Mouse (Mus musculus) megakaryocyte, adult 5-6 weeks (primary cell): ENCODE results near the gene Was. TPM values are rescaled to one million over a fixed set of nuclear protein-coding genes. Genes with fewer than 3 reads are reported as not detected.
A peak's percentile ranks its signal among the peaks of the same experiment; 100 is the strongest.
"Not testable (repeated sequence)": the region's sequence is repeated elsewhere in the genome, so short reads cannot be mapped to it uniquely, and the experiment has no call there.

ENCODE experiments used
- ATAC-seq: 2 replicates; pipeline ENCODE4 v1.8.0; 2016; ENCODE audit warnings: mild to moderate bottlenecking, inconsistent platforms; ENCODE audit not compliant: poor library complexity, severe bottlenecking
- total RNA-seq, 2 experiments: library from RNA; stranded (forward) in 1 of 2; stranded (reverse) in 1 of 2; fragments of 153-499, 151-499 nt in 1 of 2; fragments of 221-1000, 200-1000 nt in 1 of 2; gene quantifications; 2 replicates each; pipeline versions ENCODE4 v1.2.3 to v1.2.4; 2015 to 2017

Was gene
- total RNA-seq (2015) (107 and 116 TPM in 2 replicates), total RNA-seq (2017) (145 and 149 TPM in 2 replicates)

- peak; percentile 98 for ATAC-seq
Observed at GRCm38 (mm10) chrX:8090346-8090953, at the start of gene Was. Was (minus strand) TSS chrX:8090498.

GRCm38 (mm10) chrX:8139480-8139879 lies 49.2 kb upstream of the Was start:
- ATAC-seq, result no peak

GRCm38 (mm10) chrX:8135886-8136285 lies 45.6 kb upstream of the Was start:
- no peak for ATAC-seq

- peak; percentile 92 for ATAC-seq
Observed at GRCm38 (mm10) chrX:8132017-8132976, 42.0 kb upstream of the Was start, which contains the start of gene Wdr13. Wdr13 (minus strand) TSS chrX:8132892.

GRCm38 (mm10) chrX:8131393-8131792 lies 41.1 kb upstream of the Was start:
- ATAC-seq, result no peak

GRCm38 (mm10) chrX:8125235-8125634 lies 34.9 kb upstream of the Was start:
- ATAC-seq, result peak; percentile 38; the same call in 1 of the 2 replicates

GRCm38 (mm10) chrX:8123821-8124470 lies 33.6 kb upstream of the Was start:
- ATAC-seq, result no peak

GRCm38 (mm10) chrX:8117264-8117663 lies 27.0 kb upstream of the Was start:
- ATAC-seq, result no peak

GRCm38 (mm10) chrX:8115275-8115674 lies 25.0 kb upstream of the Was start:
- ATAC-seq, result no peak

- ATAC-seq, result no peak
Observed at GRCm38 (mm10) chrX:8105019-8105418, 14.7 kb upstream of the Was start.

- 0 out of 2 replicates have a peak, but pooled peaks have one; percentile 15 for ATAC-seq
Observed at GRCm38 (mm10) chrX:8102213-8102668, 11.9 kb upstream of the Was start.

GRCm38 (mm10) chrX:8101017-8101416 lies 10.7 kb upstream of the Was start:
- no peak for ATAC-seq

- ATAC-seq, result no peak
Observed at GRCm38 (mm10) chrX:8099435-8099834, 9.1 kb upstream of the Was start.

GRCm38 (mm10) chrX:8096787-8097242 lies 6.5 kb upstream of the Was start:
- peak; percentile 98 for ATAC-seq

GRCm38 (mm10) chrX:8096068-8096786 lies 5.9 kb upstream of the Was start:
- peak; percentile 89 for ATAC-seq

- ATAC-seq, result no peak
Observed at GRCm38 (mm10) chrX:8095546-8095945, 5.2 kb upstream of the Was start.

- not testable (repeated sequence) for ATAC-seq
Observed at GRCm38 (mm10) chrX:8090954-8091347, 653 bp upstream of the Was start.

GRCm38 (mm10) chrX:8089746-8090145 lies 552 bp downstream of the Was start:
- 0 out of 2 replicates have a peak, but pooled peaks have one; percentile 17 for ATAC-seq

- ATAC-seq, result no peak
Observed at GRCm38 (mm10) chrX:8085611-8086010, 4.7 kb downstream of the Was start.

GRCm38 (mm10) chrX:8084771-8085259 lies 5.5 kb downstream of the Was start:
- ATAC-seq, result no peak
